In genomic region chr3:51788591-51789339, GRCm38 (mm10) we compare ENCODE assay signal across 8 mouse cellular contexts.
A peak's percentile ranks its signal among the peaks of the same experiment; 100 is the strongest.
DNase-seq lines count a peak whose midpoint lies in the region; ATAC-seq and TF ChIP-seq lines count a peak whose summit lies in the region.

No protein-coding gene starts in this region.

- ATAC-seq in lung, embryonic 14.5 days (ENCODE audit: insufficient read depth) = peak; percentile 83
- ATAC-seq in neural tube, embryonic 13.5 days (ENCODE audit: low read depth) = peak; percentile 84

- H3K27ac ChIP-seq in lung, embryonic 14.5 days (ENCODE audit: low read depth) = peak overlapping the region; percentile 89
- H3K27ac ChIP-seq in neural tube, embryonic 13.5 days (replicated peaks) = peak overlapping the region; percentile 96

- peak overlapping the region; percentile 59 for H3K4me2 ChIP-seq in lung, embryonic 14.5 days
- peak overlapping the region; percentile 54 for H3K4me2 ChIP-seq in neural tube, embryonic 13.5 days

- peaks cover 16% of the 10 kb centered on the region for H3K4me1 ChIP-seq in lung, embryonic 14.5 days (ENCODE audit: insufficient read depth)
- H3K4me1 ChIP-seq in neural tube, embryonic 13.5 days (replicated peaks) = peaks cover 47% of the 10 kb centered on the region

- H3K27me3 ChIP-seq in lung, embryonic 14.5 days (ENCODE audit: insufficient read depth, low read length) = no peaks in the 10 kb centered on the region
- H3K27me3 ChIP-seq in neural tube, embryonic 13.5 days = no peaks in the 10 kb centered on the region

- peak; percentile 19 for DNase-seq in CD4-positive helper T cell, adult 2 months (ENCODE audit: low read depth, low spot score)
- DNase-seq in brain, adult 2 months (ENCODE audit: low read depth, low spot score) = peak; percentile 91
- DNase-seq in forelimb bud, embryonic 11.5 days (ENCODE audit: low read depth, low spot score) = peak; percentile 82
- DNase-seq in heart, postnatal 4 days = peak; percentile 70
- peak; percentile 46 to 50 for DNase-seq in layer of hippocampus, adult 8-10 months (ENCODE audit: low spot score in 2 of 2)
- DNase-seq in lung, embryonic 14.5 days = peak; percentile 94
- DNase-seq in thymus, postnatal 0 days (ENCODE audit: low spot score) = peak; percentile 53

- no peaks in the 10 kb centered on the region for H3K9me3 ChIP-seq in lung, embryonic 14.5 days (ENCODE audit: low read depth, low read length)
- no peaks in the 10 kb centered on the region for H3K9me3 ChIP-seq in neural tube, embryonic 13.5 days

- TF ChIP-seq CTCF in lung, embryonic 14.5 days (IDR thresholded peaks at IDR 0.05; ENCODE audit: low read depth) = peak; percentile 22; the same call in 1 of the 2 replicates

- 1% methylated on average over 17 of the region's 17 CpGs for WGBS in lung, embryonic 14.5 days
- WGBS in neural tube, embryonic 13.5 days = under 1% methylated on average over 17 of the region's 17 CpGs

- H3K4me3 ChIP-seq in lung, embryonic 14.5 days (ENCODE audit: low read depth, low read length) = peak overlapping the region; percentile 22
- peak overlapping the region; percentile 27 for H3K4me3 ChIP-seq in neural tube, embryonic 13.5 days

- peak overlapping the region; percentile 24 for H3K9ac ChIP-seq in lung, embryonic 14.5 days
- peak overlapping the region; percentile 68 for H3K9ac ChIP-seq in neural tube, embryonic 13.5 days

- H3K36me3 ChIP-seq in lung, embryonic 14.5 days (ENCODE audit: insufficient read depth) = no peaks in the 10 kb centered on the region
- H3K36me3 ChIP-seq in neural tube, embryonic 13.5 days = no peaks in the 10 kb centered on the region

Comparison
In these comparisons a context has a peak if more than half of its experiments do, and no peak if none do; other contexts are left out.
1. Peak in every context shown above with its lines: DNase-seq, ATAC-seq, H3K4me3 ChIP-seq and H3K27ac ChIP-seq.
2. DNase-seq: peak in every context shown above with its lines; median percentile 94 in lung, embryonic 14.5 days; 91 in brain, adult 2 months; 82 in forelimb bud, embryonic 11.5 days; 70 in heart, postnatal 4 days; 53 in thymus, postnatal 0 days; 48 in layer of hippocampus, adult 8-10 months; 19 in CD4-positive helper T cell, adult 2 months.